Mouse (Mus musculus): Measurements from ENCODE around the gene Mthfsd.

GRCm38 (mm10) chr8:121085561-121085960 is 22.6 kb downstream of the Mthfsd start:
- TF ChIP-seq GABPA (IDR thresholded peaks at IDR 0.05; ENCODE audit: insufficient replicate concordance, low read depth, low read length): no peak
- no peak for TF ChIP-seq ZMIZ1 (IDR thresholded peaks at IDR 0.05; ENCODE audit: low read depth, low read length)
